Mouse (Mus musculus): ENCODE measurements around the gene Chaf1a.

DNA sequence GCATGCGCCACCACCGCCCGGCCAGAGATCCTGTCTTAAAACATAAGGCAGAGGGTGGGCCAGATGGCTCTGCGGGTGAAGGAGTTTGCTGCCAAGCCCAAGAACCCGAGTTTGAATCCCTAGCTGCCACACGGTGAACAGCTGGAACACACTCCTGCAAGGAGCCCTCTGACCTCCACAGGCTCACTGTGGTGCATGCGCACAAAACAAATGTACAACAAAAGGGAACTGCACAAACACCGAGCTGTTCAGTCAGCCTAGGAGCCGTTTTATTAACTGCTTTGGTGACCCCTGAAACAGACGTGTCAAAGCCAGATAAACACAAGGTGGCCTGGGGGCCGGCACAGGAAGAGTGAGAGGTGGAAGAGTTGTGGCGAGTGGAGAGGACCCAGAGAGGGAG is 79.2 kb downstream of the Chaf1a start:
- TF ChIP-seq POLR2A (IDR thresholded peaks at IDR 0.05; ENCODE audit: insufficient read depth, low read depth, low read length) = 0 out of 2 replicates have a peak, but pooled peaks have one; percentile 17
- no peak for TF ChIP-seq EP300 (IDR thresholded peaks at IDR 0.05; ENCODE audit: insufficient read depth, low read depth, low read length)
